Mouse (Mus musculus) limb, embryonic 15.5 days (tissue): ENCODE results near the gene Gm7861. TPM values are rescaled to one million over a fixed set of nuclear protein-coding genes. Genes with fewer than 3 reads are reported as not detected.
"Not testable (repeated sequence)": the region's sequence is repeated elsewhere in the genome, so short reads cannot be mapped to it uniquely, and the experiment has no call there.

ENCODE experiments used
- ATAC-seq: fragments of 200-750 bp; cut with Nextera tagmentation; 2 replicates; pipeline ENCODE4 v1.8.0; 2017; ENCODE audit warnings: low read depth, moderate TSS enrichment; ENCODE audit not compliant: insufficient number of reproducible peaks, low FRiP score, low TSS enrichment
- H3K27ac ChIP-seq: fragments of 300-500 bp; sonication (generic); 2 replicates; pipeline ENCODE4 v1.5.1; 2015; ENCODE audit warnings: moderate library complexity, mild to moderate bottlenecking, inconsistent platforms
- H3K27me3 ChIP-seq: fragments of 300-500 bp; sonication (generic); 2 replicates; pipeline ENCODE4 v1.6.1; 2015; ENCODE audit warnings: inconsistent platforms
- H3K36me3 ChIP-seq: fragments of 300-500 bp; sonication (generic); 2 replicates; pipeline ENCODE4 v1.6.1; 2015; ENCODE audit warnings: inconsistent platforms
- H3K4me1 ChIP-seq: fragments of 300-500 bp; sonication (generic); 2 replicates; pipeline ENCODE4 v1.6.1; 2015; ENCODE audit warnings: inconsistent platforms
- H3K4me2 ChIP-seq: fragments of 300-500 bp; sonication (generic); 2 replicates; pipeline ENCODE4 v1.6.1; 2015; ENCODE audit warnings: mild to moderate bottlenecking, inconsistent platforms
- H3K4me3 ChIP-seq: fragments of 300-500 bp; sonication (generic); 2 replicates; pipeline ENCODE4 v1.5.1; 2015; ENCODE audit warnings: mild to moderate bottlenecking, inconsistent platforms
- H3K9ac ChIP-seq: fragments of 300-500 bp; sonication (generic); 2 replicates; pipeline ENCODE4 v1.6.1; 2015; ENCODE audit warnings: inconsistent platforms
- H3K9me3 ChIP-seq: fragments of 300-500 bp; sonication (generic); 2 replicates; pipeline ENCODE4 v1.6.1; 2016; ENCODE audit warnings: inconsistent platforms
- WGBS: fragments of 180-500 bp; shearing (Covaris S2); methylation state at CpG from one replicate; pipeline ENCODE4 v1.1.7; 2015; 5-methylcytosine and 5-hydroxymethylcytosine counted together
- polyA plus RNA-seq: library from polyadenylated mRNA; unstranded; fragments of >200 nt; fragmentation: Nextera tagmentation; extraction: Ambion mirVana; gene quantifications from 2 replicates; pipeline ENCODE4 v1.2.1, GENCODE M21; 2015

The Gm7861 gene
- polyA plus RNA-seq, result not detected in 2 replicates

- not testable (repeated sequence) for H3K27ac ChIP-seq, H3K36me3 ChIP-seq, H3K27me3 ChIP-seq, H3K4me3 ChIP-seq, ATAC-seq, H3K9ac ChIP-seq, H3K9me3 ChIP-seq, H3K4me2 ChIP-seq, H3K4me1 ChIP-seq
- no CpG with 5 or more reads among the region's 1 CpGs for WGBS
These were observed at the start of gene Gm7861 for GRCm38 (mm10) chr8:21594408-21594807. Gm7861 (minus strand) TSS chr8:21594508.

- 100% methylated on average over 1 of the region's 1 CpGs for WGBS
- not testable (repeated sequence) for H3K9me3 ChIP-seq, H3K9ac ChIP-seq, H3K27me3 ChIP-seq, H3K4me1 ChIP-seq, H3K36me3 ChIP-seq, ATAC-seq, H3K4me3 ChIP-seq, H3K27ac ChIP-seq, H3K4me2 ChIP-seq
These were observed 23.6 kb upstream of the Gm7861 start, which contains the start of gene Defa26 for GRCm38 (mm10) chr8:21617883-21618282. Defa26 (plus strand) TSS chr8:21618183.

GRCm38 (mm10) chr8:21582706-21583105 is 11.6 kb downstream of the Gm7861 start, which contains the start of gene Defa28:
Defa28 (plus strand) TSS chr8:21583006.
- H3K27me3 ChIP-seq, ATAC-seq, H3K4me3 ChIP-seq, H3K4me1 ChIP-seq, H3K4me2 ChIP-seq, H3K9ac ChIP-seq, H3K36me3 ChIP-seq, H3K27ac ChIP-seq, H3K9me3 ChIP-seq: not testable (repeated sequence)
- no CpG with 5 or more reads among the region's 1 CpGs for whole genome bisulfite sequencing

GRCm38 (mm10) chr8:21565086-21565485 is 29.2 kb downstream of the Gm7861 start, which contains the start of gene Defa37:
Defa37 (plus strand) TSS chr8:21565386.
- not testable (repeated sequence) for H3K27ac ChIP-seq, H3K4me1 ChIP-seq, ATAC-seq, H3K4me3 ChIP-seq, H3K9me3 ChIP-seq, H3K9ac ChIP-seq, H3K36me3 ChIP-seq, H3K27me3 ChIP-seq, H3K4me2 ChIP-seq
- WGBS, result no CpG with 5 or more reads among the region's 1 CpGs

Other genes with a start within 250 kb of the Gm7861 start
- not detected in 2 replicates for gene Defa2, start 216.0 kb downstream of the Gm7861 start, polyA plus RNA-seq
- gene Defa33, start 202.7 kb downstream of the Gm7861 start, polyA plus RNA-seq, result not detected in 2 replicates
- gene Defa36, start 167.1 kb downstream of the Gm7861 start, polyA plus RNA-seq, result not detected in 2 replicates
- gene Gm7849, start 137.9 kb downstream of the Gm7861 start, polyA plus RNA-seq, result not detected in 2 replicates
- gene Defa20, start 85.2 kb downstream of the Gm7861 start, polyA plus RNA-seq, result not detected in 2 replicates
- gene Defa32, start 65.5 kb downstream of the Gm7861 start, polyA plus RNA-seq, result not detected in 2 replicates
- gene Defa37, start 29.1 kb downstream of the Gm7861 start, polyA plus RNA-seq, result not detected in 2 replicates
- gene Defa28, start 11.5 kb downstream of the Gm7861 start, polyA plus RNA-seq, result not detected in 2 replicates
- not detected in 2 replicates for gene Defa26, start 23.7 kb upstream of the Gm7861 start, polyA plus RNA-seq
- not detected in 2 replicates for gene Defa17, start 61.3 kb upstream of the Gm7861 start, polyA plus RNA-seq
- gene Defa34, start 71.3 kb upstream of the Gm7861 start, polyA plus RNA-seq, result not detected in 2 replicates
- not detected in 2 replicates for gene AY761184, start 109.1 kb upstream of the Gm7861 start, polyA plus RNA-seq
- gene Defa24, start 140.0 kb upstream of the Gm7861 start, polyA plus RNA-seq, result not detected in 2 replicates
- gene Defb50, start 229.0 kb upstream of the Gm7861 start, polyA plus RNA-seq, result not detected in 2 replicates
- gene Defb2, start 245.4 kb upstream of the Gm7861 start, polyA plus RNA-seq, result 1.3 TPM in 1 of 2 replicates, not detected in the other